Mouse (Mus musculus) mouse embryonic stem cell (cell line): ENCODE data around the gene Litaf.
"Not testable (repeated sequence)": the region's sequence is repeated elsewhere in the genome, so short reads cannot be mapped to it uniquely, and the experiment has no call there.

Experiments used
- in situ Hi-C, 2 experiments: fragments of 300-500 bp; cut with MboI; formaldehyde crosslinking; loops; 1 replicate in 1 of 2; 3 replicates in 1 of 2; pipeline ENCODE4 v1.14.3; 2019 to 2020; ENCODE audit warnings: low sequenced_read_pairs in 2 of 2, low pct_unique_long_range_greater_than_20kb in 1 of 2, mixed read lengths in 1 of 2; ENCODE audit not compliant: unreplicated experiment in 1 of 2

Litaf gene

DNA sequence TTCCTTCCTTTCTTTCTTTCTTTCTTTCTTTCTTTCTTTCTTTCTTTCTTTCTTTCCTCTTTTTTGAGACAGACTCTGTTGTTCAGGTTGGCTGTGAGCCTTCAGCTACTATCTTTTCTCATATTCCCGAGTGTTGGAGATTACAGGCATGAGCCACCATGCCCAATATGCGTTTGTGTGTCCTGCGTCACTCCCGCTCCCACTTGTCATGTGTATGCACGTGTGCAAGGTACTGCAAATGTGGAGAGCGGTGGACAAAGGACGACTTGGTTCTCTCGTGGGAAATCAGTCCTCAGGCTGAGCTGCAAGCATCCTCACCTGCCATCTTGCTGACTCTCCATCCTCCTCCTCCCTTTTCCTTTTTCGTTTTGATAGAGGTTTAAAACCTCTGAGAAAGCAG is 30.7 kb downstream of the Litaf start:
- in situ Hi-C loops = no loop called here

DNA sequence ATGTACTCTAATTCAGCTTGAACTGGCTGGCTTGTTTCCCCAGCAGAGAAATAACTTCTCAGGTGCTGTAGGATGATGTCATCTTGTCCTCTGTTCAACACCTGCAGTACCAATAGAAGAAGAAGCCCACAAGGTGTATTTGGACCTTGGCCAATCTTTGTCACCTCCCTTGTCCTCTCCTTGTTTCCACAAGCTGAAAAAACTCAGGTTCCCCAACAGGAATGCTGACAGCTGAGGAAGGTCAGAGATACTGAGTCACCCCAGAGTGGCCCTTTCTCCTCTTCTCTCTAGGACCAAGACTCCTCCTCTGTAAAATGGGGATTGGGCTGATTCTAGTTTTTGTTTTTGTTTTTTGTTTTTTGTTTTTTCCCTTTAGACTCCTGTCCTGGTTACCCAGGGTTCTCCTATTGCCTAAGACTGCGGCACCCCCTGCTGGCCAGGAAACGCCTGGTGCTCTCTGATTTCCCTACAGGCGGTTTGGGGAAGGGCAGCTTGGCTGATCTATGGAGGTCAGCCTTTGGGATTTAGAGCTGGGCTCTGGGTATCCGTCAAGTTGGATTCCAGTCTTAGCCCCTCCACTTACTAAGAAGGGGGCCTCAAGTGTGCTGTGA is 31.7 kb downstream of the Litaf start:
- in situ Hi-C loops = loop anchor here in 1 of 2 experiments (5.0 kb wide), 1 partner anchor 157 kb away; no protein-coding TSS in a partner anchor

DNA sequence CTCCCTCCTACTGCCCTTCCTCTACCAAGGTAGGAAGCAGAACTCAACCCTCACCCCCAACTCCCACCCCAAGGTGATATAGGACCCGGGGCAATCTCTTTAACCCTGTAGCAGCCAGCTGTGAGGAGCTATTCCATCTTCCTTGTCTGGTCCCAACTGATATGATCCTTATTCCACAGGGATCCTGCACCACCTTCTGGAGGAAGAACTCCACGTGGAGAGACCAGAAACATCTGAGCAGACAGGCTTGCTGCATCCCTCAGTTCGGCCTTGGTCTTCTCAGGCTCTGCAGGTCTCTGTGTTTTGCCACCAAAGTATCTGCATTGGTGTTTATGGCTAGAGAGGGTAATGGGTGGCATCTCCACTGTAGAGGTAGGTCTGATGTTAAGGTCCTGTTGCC is 34.6 kb downstream of the Litaf start:
- in situ Hi-C loops = loop anchor here in 1 of 2 experiments (5.0 kb wide), 1 partner anchor 154 kb away; no protein-coding TSS in a partner anchor

DNA sequence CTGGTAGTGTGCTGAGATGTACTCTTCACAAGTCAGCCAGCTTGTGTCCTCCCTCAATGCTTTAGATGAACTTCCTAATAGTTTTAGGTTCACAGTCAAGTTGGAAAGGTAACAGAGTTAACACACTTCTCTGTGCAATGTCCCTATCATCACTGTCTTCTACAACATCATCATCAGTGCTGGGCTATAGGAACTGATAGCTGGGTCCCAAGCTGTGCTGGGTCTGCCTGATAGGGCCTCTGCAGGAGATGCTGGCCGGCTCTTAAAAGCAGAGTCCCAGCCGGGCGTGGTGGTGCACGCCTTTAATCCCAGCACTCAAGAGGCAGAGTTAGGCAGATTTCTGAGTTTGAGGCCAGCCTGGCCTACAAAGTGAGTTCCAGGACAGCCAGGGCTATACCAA is 35.1 kb downstream of the Litaf start:
- in situ Hi-C loops = loop anchor here in 1 of 2 experiments (5.0 kb wide), 1 partner anchor 154 kb away; no protein-coding TSS in a partner anchor

DNA sequence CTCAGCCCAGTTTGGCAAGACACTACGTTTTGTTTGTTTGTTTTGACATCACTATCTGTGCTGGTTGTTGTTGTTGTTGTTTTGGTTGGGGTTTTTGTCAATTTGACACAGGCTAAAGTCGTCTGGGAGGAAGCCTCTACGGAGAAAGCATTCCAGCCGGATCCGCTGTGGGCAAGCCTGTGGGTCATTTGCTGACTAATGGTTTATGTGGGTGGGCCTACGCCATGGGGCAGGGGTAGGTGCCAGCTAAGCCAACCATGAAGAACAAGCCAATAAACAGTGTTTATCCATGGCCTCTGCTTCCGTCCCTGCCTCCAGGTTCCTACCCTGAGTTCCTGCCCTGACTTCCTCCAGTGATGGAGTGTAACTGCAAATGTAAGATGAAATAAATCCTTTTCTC is 37.8 kb downstream of the Litaf start:
- in situ Hi-C loops = no loop called here

DNA sequence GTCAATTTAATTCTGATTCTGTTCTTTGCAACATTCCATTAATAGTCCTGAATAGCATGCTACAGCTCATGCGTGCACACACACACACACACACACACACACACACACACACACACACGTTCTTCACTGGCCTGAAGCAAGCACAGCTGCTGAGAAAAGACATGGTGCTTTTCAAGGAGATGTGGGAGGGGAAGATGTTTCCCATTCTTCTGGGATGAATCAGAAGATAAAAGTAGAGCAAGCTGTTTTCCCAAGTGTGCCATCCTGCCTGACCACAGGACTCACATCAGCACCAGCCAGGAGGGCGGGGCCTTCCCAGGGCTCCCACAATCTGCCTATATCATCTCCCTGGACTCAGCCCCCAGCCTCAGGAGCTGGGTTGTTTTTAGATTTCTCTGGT is 41.1 kb downstream of the Litaf start:
- in situ Hi-C loops = no loop called here

DNA sequence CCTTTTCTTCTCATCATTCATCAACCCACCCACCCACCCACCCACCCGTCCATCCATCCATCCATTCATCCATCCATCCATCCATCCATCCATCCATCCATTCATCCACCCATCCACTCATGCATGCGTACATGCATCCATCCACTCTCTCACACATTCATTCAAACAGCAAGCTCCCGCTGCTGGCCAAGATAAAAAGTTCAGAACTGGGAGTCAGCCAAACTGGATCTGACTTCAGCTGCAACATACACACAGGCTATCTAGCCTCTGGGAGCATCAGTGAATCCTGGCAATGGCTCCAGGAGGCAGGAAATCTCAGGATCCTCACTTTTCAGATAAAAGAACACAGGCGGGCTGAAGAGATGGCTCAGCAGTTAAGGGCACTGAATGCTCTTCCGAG is 42.3 kb downstream of the Litaf start:
- in situ Hi-C loops = no loop called here

DNA sequence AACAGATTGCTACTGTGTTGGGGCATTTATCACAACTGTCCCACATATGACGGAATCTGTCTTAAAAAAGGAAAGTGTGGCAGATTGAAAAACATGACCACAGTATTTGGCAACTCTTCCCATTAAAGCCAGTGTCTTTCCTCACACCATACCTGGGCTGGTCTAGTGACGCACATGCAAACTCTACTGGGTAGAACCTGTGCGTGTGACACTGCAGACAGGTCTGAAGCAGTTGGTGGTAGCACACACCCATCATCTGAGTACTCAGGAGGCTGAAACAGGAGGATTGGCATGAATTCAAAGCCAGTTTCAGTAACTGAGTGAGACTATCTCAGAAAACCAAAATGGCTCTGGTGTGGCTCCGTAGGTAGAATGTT is 43.9 kb downstream of the Litaf start:
- in situ Hi-C loops = no loop called here

DNA sequence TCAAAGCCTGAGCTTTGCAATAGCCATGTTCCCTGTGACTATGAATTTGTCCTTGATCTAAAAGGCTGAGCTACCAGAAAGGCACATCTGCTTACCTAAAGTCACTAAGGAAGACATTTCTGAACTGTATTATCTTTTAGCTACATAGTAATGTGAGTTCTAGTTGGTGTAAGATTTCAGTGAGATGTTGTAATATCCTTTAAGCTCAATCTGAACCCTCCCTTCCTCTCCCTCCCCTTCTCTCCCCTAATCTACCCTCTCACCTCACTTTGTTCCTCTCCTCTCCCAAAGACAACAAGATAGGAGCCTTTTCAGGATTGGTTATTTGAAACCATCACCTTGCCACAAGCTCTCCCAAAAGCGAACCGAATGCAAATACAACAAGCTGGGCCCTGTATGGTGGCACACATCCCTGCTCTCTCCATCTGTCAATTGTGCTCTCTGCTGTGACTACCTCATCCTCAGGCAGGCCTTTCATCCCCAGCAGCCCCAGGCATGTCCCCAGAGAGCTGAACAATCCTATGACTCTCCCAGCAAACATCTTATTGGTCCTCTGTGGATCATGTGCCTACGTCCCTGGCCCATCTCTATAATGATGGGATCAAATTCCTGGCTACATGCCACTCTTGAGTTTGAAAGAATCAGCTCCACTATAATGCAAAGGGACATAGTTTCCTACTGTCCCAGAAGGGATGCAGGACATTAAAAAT is 44.4 kb downstream of the Litaf start:
- in situ Hi-C loops = no loop called here

DNA sequence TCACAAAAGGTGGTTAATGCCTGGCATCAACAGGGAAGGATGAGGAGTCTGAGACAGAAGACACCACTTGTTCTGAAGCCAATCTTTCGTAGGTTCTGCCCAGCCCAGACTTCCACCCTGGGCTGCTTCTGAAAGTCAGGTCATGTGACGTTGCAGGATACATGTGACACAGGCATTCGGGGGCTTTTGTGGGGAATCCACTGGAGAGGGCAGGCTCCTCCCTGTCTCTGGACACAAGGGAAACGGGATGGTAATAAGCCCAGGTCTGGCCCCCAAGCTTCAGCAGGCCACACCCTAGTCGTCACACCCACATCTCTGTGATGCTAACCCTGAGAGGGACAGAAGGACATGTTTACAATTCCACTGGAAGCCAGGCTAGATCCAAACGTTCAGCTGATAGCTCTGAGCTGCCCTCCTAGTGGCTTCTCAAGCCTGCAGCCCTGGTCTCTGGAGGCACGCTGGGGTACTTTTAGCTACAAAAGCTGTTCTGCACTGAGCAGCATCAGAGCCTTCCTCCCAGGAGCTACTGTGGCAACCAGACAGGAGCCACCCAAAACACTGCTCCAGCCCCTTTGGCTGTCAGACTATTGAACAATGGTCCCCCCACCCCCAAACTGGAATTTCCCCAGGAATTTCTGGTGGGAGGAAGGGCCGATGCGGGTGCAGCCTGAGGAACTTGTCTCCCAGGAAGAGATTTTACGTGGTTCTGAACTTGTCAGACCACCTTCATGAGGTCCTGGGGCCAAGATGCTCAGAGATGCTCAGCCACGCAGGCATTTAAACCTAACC is 48.0 kb downstream of the Litaf start:
- in situ Hi-C loops = no loop called here

DNA sequence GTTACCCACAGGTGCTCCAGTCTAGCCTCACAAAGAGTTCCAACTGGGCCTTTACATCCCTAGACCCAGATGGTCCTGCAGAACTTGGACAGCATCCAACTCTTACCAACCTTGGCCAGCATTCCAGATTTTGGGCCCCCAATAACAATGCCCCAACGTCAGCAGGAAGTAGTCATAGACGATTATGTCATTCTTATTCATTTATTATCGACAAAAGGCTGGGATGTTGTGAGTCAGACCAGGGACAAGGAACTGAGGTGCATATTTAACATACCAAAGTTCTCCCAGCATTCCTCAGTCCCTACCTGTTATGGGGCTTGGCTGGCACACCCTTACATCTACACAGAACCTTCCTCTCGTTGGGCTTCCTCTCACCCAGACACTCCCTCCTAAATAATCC is 49.6 kb downstream of the Litaf start:
- in situ Hi-C loops = no loop called here

DNA sequence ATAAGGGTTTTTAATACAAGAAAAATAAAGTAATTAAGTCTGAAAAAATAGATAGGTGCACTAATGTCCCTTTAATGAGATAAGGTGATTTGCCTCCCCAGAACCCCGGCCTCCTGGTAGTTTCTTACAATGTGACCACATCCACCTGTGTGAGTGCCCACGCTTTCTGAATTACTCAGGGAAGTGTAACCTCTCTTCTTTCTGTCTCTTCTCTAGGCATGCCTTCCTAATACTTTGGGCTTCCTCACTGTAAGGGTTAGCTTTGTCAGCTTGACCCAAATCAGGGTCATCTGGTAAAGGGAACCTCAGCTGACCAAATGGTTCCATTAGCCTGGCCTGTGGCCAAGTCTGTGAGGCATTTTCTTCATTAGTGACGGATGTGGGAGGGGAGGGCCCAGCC is 51.5 kb downstream of the Litaf start:
- in situ Hi-C loops = no loop called here

DNA sequence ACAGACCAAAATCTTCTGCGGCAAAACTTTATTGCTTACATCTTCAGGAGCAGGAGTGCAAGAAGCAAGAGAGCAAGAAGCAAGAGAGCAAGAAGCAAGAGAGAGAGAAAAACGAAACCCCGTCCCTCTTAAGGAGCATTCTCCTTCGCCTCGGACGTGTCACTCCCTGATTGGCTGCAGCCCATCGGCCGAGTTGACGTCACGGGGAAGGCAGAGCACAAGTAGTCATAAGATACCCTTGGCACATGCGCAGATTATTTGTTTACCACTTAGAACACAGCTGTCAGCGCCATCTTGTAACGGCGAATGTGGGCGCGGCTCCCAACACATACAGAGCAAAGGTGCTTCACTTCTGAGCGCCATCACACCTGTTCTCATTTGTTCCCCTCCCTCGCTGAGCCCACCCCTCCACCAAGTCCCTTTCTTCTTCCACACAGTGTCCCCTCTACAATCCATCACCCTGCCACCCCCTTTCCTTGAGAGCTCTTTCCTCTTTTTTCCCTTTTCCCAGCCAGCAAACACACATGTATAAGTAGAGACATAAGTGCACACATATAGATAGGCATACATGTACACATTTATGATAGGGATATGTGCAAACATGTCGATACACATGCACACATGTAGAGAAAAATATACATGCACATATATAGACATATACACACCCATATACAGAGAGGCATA is 52.4 kb downstream of the Litaf start:
- in situ Hi-C loops = not testable (repeated sequence)

DNA sequence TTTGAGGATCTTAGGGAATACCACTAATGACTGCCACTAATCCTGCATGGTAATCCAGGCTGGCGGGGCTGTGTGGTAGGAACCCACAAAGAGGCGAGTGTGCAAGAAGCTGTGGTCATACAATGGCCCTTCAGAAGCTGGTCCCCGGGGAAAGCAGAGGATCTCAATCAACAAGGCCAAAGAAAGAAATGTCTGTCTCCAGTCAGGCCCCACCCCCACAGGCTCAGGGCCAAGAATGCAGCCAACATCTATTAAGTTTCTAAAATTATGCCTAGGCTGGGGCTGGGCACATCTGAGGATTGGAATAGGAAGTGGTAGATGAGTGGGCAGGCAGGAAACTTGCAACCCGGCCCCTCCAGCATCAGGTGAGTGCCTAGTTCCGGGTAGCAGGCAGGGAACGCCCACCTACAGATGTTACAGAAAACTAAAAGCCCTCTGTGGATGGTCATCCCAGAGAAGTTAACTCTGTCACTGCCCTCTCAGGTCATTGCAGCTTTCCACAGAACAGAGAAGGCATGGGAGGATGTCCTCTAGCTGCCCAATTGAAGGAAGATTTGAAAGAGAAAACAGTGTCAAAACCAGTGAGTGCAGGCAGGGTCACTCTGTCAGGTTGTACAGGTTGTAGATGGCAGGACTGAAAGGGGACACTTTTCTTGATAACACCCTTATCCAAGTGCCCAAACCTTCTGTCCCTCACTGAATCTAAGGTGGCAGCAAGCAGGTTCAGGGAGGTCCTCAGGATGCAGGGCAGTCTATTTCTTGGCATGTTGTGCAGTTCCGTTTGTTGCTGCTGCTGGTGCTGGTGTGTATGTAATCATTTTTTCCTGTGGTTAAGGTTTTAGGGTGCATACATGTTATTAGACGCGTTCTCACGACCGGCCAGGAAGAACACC is 53.1 kb downstream of the Litaf start:
- in situ Hi-C loops = no loop called here

DNA sequence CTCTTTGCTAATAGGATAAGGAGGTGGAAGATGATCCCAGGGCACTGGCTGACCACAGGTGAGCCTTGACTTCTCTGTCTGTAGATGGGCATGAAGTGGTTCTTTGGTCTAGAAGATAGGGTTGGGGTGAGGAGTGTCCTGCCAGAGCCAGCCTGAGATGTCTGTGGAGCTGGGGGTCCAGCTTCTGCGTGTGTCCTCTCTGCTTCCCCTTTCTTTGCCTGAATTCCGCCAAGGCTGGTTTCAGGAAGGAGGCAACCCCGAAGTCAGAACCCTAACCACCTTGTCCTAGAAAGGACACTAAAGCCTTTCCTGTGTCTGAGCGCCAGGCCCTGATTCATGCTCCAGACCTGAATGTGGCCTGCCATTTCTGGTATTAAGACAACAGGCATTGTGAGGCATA is 54.0 kb downstream of the Litaf start:
- in situ Hi-C loops = no loop called here

DNA sequence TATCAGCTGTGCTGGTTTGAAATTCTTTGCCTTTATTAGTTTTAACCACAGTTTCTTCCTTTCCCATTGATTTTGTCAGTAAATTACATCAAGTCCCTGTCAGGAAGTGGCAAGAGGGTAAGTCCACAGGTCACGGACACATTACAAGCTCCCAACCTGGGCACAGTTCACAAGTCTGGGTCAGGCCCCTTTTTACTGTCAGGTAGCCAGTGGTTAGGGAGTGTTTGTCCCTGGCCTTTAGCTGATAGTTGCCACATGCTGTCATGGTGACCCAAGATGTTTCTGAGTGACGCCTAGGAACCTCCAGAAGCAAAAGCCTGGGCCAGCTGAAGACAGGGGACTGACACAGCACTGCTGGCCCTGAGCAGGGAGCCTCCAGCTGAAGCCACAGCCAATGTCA is 54.8 kb downstream of the Litaf start:
- in situ Hi-C loops = no loop called here

DNA sequence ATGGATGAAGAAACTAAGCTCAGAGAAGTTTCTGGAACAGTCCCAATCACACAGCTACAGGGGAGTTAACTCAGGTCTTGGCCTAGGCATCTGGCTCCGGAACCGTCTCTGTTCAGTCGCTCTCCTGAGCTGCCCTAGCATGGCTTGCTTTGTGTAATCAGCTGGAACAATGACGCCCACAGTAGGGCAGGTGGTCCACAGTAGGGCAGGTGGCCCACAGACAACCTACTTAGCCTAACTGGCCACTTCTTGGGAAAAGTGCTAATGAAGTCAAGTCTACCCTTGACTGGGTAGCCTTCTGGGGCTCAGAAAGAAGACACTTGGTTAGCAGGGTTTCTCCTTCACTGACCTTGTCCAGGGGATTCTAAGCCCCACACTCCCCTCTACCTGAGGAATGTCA is 55.7 kb downstream of the Litaf start:
- in situ Hi-C loops = no loop called here
